Mouse (Mus musculus) layer of hippocampus, postnatal 36 days (tissue): ENCODE measurements at regions not wholly inside any gene's neighbourhood (a gene's known extent, or its start where the extent isn't known, plus 50 kb on each side); places are given as distances from the start of the nearest gene placed in this dataset.

Experiments used
- DNase-seq, 2 experiments: peaks; one replicate each; pipeline ENCODE4 v3.0.0; 2022

- DNase-seq, result no peak
These were observed 240.1 kb upstream of the Trib2 start for GRCm38 (mm10) chr12:16056831-16057230.

- DNase-seq, result no peak
These were observed 239.5 kb upstream of the Trib2 start for GRCm38 (mm10) chr12:16056216-16056615.

DNA sequence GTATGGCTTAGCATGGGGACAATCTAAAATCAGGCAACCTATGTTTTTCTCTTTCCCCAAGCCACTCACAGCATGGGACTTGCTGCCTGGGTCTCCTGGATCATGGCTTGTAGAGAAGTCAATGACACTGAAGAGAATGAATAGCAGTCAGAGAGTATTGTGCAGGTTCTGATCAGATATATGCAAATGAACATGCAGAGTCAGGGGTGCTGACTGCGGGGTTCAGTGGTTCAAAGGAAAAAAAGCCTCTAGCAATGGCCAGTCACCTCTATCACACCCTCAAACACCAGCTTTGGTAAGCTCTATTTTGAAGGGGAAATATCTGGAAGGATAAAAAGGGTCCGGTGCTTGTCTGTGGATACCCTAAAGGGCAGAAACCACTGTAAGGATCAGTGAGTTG is 237.9 kb upstream of the Trib2 start:
- no peak for DNase-seq

- no peak for DNase-seq
These were observed 237.0 kb upstream of the Trib2 start for GRCm38 (mm10) chr12:16053735-16054134.

- DNase-seq, result no peak
These were observed 236.3 kb upstream of the Trib2 start for GRCm38 (mm10) chr12:16052998-16053397.

- no peak for DNase-seq
These were observed 235.6 kb upstream of the Trib2 start for GRCm38 (mm10) chr12:16052353-16052752.

GRCm38 (mm10) chr12:16051439-16051838 is 234.7 kb upstream of the Trib2 start:
- no peak for DNase-seq

DNA sequence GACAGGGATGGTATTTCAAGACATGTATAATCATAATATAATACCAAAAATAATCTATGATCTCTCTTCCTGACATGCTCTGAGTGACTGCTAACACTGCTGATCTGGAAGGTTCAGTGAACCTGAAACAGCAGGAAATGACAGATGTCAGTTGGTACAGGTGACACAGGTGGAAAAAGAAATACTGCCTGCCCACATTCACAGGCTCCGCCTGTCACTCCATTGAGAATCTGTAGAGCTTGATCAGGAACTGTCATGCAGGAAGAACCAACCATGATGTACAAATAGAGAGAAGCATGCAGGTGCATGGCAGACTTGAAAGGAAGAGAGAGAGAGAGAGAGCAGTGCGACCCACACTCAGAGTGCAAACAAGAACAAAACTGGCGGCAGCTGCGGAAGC is 232.8 kb upstream of the Trib2 start:
- DNase-seq, result no peak

- DNase-seq, result no peak
These were observed 229.9 kb upstream of the Trib2 start for GRCm38 (mm10) chr12:16046643-16047042.

DNA sequence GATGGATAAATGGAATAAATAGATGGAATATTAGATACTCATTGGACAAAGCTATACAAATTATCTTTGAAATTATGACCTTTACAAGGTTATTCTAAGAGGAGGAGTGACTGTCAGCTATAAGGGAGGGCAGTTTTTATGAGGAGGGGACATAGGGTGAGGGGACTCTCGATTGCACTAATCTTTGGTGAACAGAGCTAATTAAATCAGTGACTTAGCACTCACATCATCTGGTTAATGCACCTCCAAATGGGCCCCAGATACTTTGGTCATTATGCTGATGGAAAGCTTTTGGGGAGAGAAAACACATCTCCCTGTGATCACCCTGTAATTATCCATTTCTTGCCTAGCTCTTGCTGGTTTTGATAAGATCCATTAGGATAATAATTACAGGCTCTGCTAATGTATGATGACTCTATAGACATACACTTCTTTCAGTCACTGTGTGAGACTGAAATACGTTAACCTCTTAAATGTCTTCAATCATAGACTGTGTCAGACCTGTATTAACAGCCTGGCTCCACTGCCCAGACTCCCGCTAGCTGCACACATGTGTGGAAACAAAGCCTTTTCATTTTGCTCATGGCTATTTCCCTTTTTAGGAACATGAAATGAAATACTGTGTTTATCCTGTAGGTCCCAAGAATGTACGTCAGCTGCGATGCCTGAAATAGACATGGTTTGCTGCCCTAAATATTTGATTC is 229.2 kb upstream of the Trib2 start:
- no peak for DNase-seq

- no peak for DNase-seq
These were observed 226.9 kb upstream of the Trib2 start for GRCm38 (mm10) chr12:16043466-16044214.

- no peak for DNase-seq
These were observed 225.6 kb upstream of the Trib2 start for GRCm38 (mm10) chr12:16042362-16042761.

DNA sequence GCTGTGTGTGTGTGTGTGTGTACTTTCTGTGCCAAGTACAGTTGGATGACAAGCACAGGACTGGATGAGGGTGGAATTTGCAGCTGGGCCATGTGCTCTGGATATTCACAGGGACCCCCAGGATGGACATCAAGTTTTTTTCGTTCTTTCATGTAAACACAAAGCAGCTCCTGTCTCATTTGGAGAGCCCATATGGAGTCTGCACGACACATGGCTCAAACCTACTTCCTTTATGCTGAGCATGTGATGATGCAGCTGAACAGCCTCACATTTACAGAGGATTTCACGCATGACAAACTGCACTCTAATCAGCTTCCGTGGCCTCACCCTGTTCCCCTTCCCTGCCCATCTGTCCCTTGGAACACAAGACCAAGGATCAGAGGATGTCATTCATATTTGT is 224.4 kb upstream of the Trib2 start:
- no peak for DNase-seq

DNA sequence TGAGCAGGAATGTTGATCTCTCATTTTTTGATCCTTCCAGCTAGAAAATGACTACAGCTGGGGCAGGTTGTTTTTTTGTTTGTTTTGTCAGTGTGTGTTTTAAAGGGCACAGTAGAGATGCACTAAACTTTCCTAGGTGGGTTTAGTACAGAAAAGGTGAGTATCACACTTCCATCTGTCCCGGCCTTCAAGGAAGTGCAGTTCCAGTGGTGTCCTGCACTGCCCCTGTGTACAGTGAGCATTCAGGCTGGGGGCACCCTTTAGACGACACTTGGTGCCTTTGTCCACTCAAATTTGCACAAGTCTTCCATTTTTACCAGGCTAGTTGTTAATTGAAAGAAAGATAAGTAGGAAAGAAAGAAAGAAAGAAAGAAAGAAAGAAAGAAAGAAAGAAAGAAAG is 218.8 kb upstream of the Trib2 start:
- DNase-seq, result no peak

DNA sequence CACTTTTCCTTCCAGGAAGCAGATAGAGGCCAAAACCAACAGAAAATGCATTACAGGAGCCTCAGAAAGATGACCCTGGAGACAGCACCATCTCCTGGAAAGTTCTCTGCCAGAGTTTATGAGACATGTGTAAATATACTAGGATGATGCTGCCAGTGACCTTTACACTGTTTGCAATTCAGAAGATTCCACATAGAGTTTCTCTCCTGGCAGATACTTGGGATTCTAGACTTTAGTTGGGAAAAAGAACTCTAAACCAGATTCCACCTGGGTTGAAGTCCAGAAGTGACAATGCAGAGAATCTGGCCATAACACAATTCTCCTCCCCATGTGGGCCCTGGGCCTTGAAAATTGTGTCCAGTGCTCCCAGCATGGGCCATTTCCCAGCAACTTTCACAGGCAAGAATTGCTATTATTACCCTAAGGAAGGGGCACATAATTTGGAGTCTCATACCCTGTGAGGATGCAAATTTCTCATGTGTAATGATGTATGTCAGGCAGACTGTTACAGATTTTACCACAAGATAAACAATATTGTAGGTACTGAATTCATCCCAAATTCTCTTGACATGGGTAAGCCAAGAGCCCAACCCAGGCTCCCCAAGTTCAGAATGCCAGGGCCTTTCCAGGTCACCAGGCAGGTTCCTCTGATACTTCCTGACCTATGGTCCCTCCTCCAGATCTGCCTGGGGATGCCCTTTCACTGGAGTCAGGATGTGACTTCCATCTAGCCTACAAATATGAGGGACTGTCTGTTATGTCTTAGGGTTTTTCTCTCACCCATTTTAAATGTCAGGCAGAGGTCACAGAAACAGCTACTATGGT is 218.2 kb upstream of the Trib2 start:
- no peak for DNase-seq

- no peak for DNase-seq
These were observed 209.9 kb upstream of the Trib2 start for GRCm38 (mm10) chr12:16026654-16027053.

- no peak for DNase-seq
These were observed 206.6 kb upstream of the Trib2 start for GRCm38 (mm10) chr12:16023273-16023672.

DNA sequence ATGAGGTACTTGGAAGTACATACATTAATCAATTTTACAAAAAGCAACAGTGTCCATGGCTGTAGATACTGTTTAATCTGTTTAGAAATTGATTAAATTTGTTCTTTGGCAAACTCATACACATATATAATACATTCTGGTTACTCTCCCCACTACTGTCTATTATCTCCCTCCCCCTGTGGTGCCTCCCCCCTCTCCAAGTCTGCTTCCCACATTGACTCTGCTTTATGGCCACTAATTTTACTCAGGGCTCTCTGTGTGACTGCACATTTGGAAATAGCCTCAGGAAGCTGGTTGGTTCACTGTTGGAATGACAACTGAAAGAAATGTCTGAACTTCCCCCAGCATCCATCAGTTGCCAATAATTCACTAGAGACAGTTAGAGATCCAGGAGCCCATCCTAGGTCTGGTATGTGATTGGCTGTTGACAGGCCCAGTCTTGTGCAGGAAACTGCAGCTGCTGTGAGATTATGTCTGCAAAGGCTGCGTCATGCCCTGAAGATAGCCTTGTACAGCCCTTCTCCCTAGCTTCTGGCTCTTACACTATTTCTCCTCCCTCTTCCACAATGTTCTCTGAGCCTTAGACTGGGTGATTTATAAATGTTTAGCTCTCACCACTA is 204.6 kb upstream of the Trib2 start:
- no peak for DNase-seq

GRCm38 (mm10) chr12:16018237-16018636 is 201.5 kb upstream of the Trib2 start:
- DNase-seq, result no peak

DNA sequence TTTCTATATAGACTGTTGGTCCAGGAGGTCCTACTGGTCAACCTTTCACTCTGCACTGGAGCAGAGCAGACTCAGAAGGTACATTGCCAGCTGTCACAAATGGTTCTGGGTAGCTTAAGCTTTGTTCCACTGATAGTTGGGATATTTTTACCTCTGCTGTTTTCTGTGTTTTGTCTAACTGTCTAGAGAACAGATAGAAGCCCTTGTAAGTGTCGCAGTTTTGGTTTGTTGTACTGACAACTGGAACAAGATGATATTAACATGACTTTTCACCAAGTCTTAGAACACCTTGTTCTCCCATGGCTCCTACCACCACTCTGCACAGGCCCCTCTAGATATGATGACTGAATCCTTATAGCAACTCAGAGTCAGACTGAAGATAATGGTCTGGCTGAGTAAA is 199.9 kb upstream of the Trib2 start:
- DNase-seq, result no peak

GRCm38 (mm10) chr12:16015596-16015995 is 198.9 kb upstream of the Trib2 start:
- no peak for DNase-seq

DNA sequence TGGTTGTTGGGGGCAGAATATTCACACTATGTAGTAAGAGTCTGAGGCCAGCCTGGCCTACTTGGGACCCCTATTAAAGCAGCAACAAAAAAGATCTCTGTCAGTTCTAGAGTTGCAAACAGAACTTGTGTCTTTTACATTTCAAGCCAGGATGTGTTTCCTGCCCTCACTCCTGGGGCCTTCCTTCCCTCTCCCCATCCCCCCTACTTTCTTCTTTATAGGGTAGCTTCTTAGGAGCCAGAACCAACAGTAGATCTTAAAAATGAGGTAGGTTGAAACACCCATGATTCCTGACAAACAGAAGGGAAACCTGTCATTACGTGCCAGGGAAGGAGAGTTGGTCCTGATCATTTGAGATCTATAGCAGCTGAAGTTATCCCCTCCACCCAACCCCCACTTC is 198.0 kb upstream of the Trib2 start:
- DNase-seq, result no peak
